Mouse (Mus musculus) neutrophil, adult 5-6 weeks (primary cell): ENCODE measurements at regions not wholly inside any gene's neighbourhood (a gene's known extent, or its start where the extent isn't known, plus 50 kb on each side); places are given as distances from the start of the nearest gene placed in this dataset.
A peak's percentile ranks its signal among the peaks of the same experiment; 100 is the strongest.

ENCODE experiments used
- ATAC-seq: fragments of 151-379, 151-347 bp; 2 replicates; pipeline ENCODE4 v1.8.0; 2017; ENCODE audit warnings: mild to moderate bottlenecking, moderate TSS enrichment; ENCODE audit not compliant: insufficient number of reproducible peaks, poor library complexity, low FRiP score, severe bottlenecking; ENCODE audit errors: extremely low read depth

GRCm38 (mm10) chr11:114448776-114449401 lies 219.4 kb upstream of the Rpl38 start:
- no peak for ATAC-seq

- no peak for ATAC-seq
Observed at GRCm38 (mm10) chr11:114447461-114447847, 220.9 kb upstream of the Rpl38 start.

GRCm38 (mm10) chr11:114446617-114447460 lies 221.5 kb upstream of the Rpl38 start:
- peak; percentile 34 for ATAC-seq

- ATAC-seq: no peak
Observed at GRCm38 (mm10) chr11:114446075-114446616, 222.2 kb upstream of the Rpl38 start.

DNA sequence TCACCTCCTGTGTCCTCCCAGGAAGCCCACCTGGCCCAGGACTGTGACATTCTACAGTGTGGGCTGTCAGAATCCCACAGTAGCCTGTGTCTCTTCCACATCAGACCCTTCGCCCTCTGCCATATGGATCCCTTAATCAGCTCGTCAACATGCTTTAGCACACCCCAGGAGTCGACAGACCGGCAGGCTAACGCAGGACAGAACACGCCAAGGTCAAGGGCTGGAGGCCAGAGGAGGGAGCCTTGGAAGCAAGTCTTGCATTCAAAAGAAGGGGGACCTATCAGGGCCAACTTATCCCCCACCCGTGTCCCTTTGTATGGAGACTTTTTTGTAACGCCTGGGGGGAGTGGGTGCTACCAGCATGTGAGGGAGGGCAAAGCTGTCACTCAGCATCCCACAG lies 224.1 kb upstream of the Rpl38 start:
- ATAC-seq: no peak

DNA sequence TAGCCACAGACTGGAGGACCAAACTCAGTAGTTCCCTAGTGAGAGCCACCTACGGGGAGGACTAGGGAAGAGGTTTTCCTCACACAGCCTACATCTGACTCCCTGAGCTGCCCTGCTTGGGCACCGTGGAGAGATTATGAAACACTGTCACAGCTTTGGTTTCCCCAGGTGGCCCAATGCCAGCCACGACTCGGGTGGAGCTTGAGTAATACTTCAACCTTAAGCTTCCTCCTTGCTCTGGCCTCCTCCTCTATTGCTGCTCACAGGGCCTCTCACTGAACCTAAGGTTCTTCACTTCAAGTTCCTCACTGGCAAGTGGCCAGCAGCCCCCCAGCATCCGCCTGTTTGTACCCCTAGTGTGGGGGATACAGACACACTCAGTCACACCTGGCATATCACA lies 224.9 kb upstream of the Rpl38 start:
- ATAC-seq: peak; percentile 67

GRCm38 (mm10) chr11:114439314-114439713 lies 229.0 kb upstream of the Rpl38 start:
- ATAC-seq: no peak

GRCm38 (mm10) chr11:114435788-114436187 lies 232.5 kb upstream of the Rpl38 start:
- ATAC-seq: no peak

DNA sequence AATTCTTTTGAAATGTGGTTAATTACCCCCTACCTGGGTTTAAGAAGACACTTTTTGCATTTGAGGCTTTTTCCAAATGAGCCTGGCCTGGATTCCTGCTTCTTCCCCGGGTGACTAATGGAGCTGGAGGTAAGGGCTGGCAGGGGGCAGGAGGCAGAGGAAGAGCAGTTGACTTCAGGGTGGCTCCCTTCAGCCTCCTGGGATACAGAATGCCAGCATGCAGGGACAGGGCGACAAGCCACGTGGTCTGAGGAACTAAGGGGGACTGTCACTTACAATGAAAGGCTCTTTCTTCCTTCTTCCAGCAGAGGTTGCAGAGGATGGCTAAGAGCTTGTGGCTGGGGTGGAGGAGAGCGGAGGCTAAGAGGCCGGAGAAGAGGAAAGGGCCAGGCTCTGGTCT lies 234.8 kb upstream of the Rpl38 start:
- ATAC-seq: no peak

GRCm38 (mm10) chr11:114425447-114425846 lies 242.9 kb upstream of the Rpl38 start:
- ATAC-seq: no peak

GRCm38 (mm10) chr11:114423322-114423721 lies 245.0 kb upstream of the Rpl38 start:
- ATAC-seq: no peak

- ATAC-seq: no peak
Observed at GRCm38 (mm10) chr11:114419002-114419401, 249.3 kb upstream of the Rpl38 start.

DNA sequence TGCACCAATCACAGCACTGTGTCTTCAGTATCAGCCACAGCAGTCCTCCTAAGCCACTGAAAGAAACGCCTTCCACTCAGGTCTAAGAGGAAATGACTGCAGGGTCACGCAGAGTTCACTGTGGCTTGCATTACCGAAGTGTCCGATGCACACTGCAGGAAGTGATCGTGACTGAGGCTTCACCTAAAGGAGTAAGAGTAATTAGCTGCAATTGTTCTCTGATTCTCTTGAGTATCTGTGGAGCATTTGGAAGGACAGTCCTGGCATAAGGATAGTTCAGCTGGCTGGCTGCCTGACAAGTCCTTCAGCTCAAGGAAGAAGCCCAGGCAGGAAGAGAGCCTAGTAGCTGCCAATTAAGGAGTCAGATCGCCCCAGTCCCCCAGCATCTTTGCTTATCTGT lies 252.2 kb upstream of the Rpl38 start:
- peak; percentile 44; the same call in 1 of the 2 replicates for ATAC-seq

GRCm38 (mm10) chr11:114404401-114404800 lies 263.9 kb upstream of the Rpl38 start:
- ATAC-seq: no peak

GRCm38 (mm10) chr11:114402556-114403320 lies 265.6 kb upstream of the Rpl38 start:
- no peak for ATAC-seq

DNA sequence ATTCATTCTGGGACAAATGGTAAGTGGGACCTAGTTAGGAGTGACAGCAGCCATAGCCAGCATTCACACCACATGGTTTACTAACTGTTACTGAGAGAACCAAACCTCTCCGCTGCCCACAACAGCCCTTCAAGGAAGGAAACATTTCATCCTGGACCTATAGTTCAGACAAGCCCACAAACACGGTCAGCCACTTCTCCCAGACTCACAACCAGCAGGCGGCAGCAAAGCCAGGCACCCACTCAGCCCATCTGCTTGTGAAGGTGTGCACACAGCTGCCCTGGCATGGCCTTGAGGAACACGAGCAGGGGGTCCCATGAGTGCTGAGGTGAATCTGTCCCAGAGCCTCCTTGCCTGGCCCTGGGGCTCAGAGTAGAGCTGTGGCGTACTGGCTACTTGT lies 267.6 kb upstream of the Rpl38 start:
- no peak for ATAC-seq

DNA sequence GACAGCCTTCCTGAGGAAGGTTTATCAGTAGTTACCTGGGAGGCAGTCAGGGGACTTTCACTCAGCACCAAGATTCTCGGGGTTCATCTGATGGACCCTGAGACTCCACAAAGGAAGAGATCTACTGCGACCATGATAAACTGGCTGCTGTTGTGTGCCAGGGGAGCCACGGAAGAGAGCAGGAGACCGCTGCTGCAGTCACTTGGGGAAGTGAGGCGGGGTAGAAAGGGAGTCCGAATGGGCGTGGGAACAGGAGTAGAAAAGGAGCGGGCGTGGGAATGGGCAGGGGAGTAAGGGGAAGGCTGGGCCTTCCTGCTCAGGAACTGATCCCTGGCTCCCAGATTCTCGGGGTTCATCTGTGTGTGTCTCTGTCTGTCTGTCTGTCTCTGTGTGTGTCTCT lies 276.2 kb upstream of the Rpl38 start:
- ATAC-seq: no peak

DNA sequence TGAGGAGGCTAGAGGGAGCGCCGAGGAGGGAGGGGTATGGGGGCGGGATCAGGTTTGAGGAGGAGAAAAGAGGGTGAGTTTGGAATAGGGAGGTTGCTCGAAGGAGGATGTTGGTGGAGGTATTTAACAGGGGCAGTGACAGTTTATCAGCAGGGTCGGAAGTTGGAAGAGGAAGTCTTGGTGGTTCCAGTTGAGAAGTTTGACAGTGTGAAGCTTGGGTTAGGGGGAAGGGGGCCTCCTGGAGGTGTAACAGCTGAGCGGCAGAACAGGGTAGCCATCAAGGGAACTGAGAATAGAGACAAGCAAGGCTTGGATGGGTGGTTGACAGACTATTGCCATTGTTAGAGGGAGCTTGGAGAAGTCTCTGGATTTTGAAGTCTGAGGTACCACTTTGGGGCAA lies 276.8 kb upstream of the Rpl38 start:
- peak; percentile 77 for ATAC-seq

DNA sequence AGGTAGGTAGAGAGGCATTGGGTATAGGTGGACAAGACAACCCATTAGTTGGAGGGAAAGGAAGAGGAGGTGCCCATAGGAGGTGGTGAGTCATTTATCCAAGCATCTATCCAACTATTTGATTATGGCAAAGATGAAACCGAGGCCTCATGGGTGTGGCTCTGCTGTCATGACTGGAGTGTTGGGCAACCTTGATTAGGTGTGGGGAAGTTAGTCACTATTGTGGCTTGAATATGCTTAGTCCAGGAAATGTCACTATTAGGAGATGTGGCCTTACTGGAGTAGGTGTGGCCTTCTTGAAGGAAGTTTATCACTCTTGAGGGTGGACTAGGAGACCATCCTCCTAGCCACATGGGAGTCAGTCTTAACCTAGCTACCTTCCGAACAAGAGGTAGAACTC lies 281.2 kb upstream of the Rpl38 start:
- no peak for ATAC-seq

DNA sequence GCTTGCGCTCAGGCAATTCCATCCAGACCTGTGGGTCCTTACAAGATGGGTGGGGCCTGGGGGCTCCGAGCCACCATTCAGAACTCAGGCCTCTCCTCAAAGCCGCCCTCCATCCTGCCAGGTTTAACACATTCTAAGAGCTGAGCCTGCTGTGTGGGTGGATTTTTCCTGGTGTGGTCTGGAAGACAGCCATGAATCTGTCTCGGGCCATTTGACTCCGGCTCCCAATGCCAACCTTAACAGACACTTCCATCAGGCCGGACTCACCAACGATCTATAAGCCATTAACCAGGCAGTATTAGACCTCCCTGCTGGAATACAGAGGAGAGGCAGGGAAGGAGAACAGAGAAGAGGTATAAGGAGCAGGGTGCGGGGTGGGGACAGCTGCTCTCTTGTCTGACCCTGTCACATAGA lies 288.9 kb upstream of the Rpl38 start:
- ATAC-seq: no peak
